Mouse (Mus musculus): ENCODE measurements at regions not wholly inside any gene's neighbourhood (a gene's known extent, or its start where the extent isn't known, plus 50 kb on each side); places are given as distances from the start of the nearest gene placed in this dataset.

DNA sequence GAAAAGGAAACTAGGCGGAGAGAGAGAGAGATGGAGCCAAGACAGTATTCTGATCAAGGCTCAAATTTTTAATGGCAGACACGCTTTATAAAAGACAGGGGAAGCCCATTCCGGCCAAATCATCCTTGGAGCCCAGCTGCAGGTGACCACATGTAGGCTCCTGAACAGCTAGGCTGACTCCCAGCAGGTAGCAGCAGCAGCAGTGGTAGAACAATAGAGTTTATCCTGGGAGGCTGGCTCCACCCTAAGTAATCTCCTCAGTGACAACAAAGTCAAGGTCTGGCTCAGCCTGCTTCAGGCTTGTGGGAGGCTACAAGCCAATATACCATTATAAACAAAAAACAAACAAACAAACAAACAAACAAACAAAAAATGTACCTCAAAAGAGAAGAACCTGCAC, 151.0 kb upstream of the Akr1e1 start:
- no peak for TF ChIP-seq POLR2A (IDR thresholded peaks at IDR 0.05; ENCODE audit: borderline replicate concordance, control insufficient read depth, low read depth, low read length)
- TF ChIP-seq CTCF (IDR thresholded peaks at IDR 0.05; ENCODE audit: control insufficient read depth, insufficient read depth, low read length) = no peak

Data from bone marrow, adult 2 months (tissue).